Mouse (Mus musculus): ENCODE data around the gene Capn9. TPM values are rescaled to one million over a fixed set of nuclear protein-coding genes. Genes with fewer than 3 reads are reported as not detected.

The Capn9 gene
- polyA plus RNA-seq, 1 experiment from 2014 or later: not detected

GRCm38 (mm10) chr8:124556658-124557057 is 19.3 kb upstream of the Capn9 start:
- no peak overlapping the region for H3K4me2 ChIP-seq (ENCODE audit: low read depth, severe bottlenecking)
- no peak overlapping the region for H3K9ac ChIP-seq (ENCODE audit: low read length)
- H3K36me3 ChIP-seq (ENCODE audit: control insufficient read depth, insufficient read depth, low read length): peaks cover 7% of the 10 kb centered on the region; the same call in 1 of the 2 replicates
- WGBS: 91% methylated on average over 13 of the region's 13 CpGs
- H3K27me3 ChIP-seq (ENCODE audit: control insufficient read depth, insufficient read depth, low read length): no peaks in the 10 kb centered on the region
- DNase-seq (ENCODE audit: low spot score): no peak
- H3K4me1 ChIP-seq (ENCODE audit: control insufficient read depth, insufficient read depth, low read length): no peaks in the 10 kb centered on the region
- ATAC-seq (ENCODE audit: insufficient number of reproducible peaks, low FRiP score, low TSS enrichment, low read depth): no peak
- H3K9me3 ChIP-seq (ENCODE audit: control insufficient read depth, low read length): no peaks in the 10 kb centered on the region
- H3K27ac ChIP-seq (replicated peaks; ENCODE audit: low read depth, low read length): no peak overlapping the region
- no peak overlapping the region for H3K4me3 ChIP-seq (ENCODE audit: low read depth, low read length)

- no peak for DNase-seq (ENCODE audit: low spot score)
- H3K4me2 ChIP-seq (ENCODE audit: low read depth, severe bottlenecking): no peak overlapping the region
These were observed 18.4 kb upstream of the Capn9 start for GRCm38 (mm10) chr8:124557476-124557875.

DNA sequence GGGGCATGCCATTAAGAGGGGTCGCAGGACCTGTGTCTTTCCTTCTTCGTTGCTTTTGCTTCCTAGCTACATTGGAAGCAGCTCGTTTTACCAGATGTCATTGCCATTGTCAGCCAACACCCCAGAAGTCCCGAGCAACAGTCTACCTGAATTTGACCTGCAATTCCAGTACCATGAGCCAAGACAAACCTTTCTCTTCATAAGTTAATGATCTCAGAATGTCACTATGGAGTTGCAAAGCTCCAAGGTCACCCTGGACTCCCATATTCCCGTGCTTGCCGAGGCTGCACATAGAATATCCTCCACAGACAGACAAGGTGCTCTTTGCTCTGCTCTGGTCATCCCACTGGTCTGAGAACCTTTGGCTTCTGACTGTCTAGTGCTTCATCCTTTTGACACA is 8.8 kb upstream of the Capn9 start:
- H3K4me3 ChIP-seq (ENCODE audit: low read depth, low read length): no peak overlapping the region
- H3K9me3 ChIP-seq (ENCODE audit: control insufficient read depth, low read length): no peaks in the 10 kb centered on the region
- no peaks in the 10 kb centered on the region for H3K36me3 ChIP-seq (ENCODE audit: control insufficient read depth, insufficient read depth, low read length)
- H3K9ac ChIP-seq (ENCODE audit: low read length): no peak overlapping the region
- no peaks in the 10 kb centered on the region for H3K4me1 ChIP-seq (ENCODE audit: control insufficient read depth, insufficient read depth, low read length)
- no peak overlapping the region for H3K4me2 ChIP-seq (ENCODE audit: low read depth, severe bottlenecking)
- no peak overlapping the region for H3K27ac ChIP-seq (replicated peaks; ENCODE audit: low read depth, low read length)
- ATAC-seq (ENCODE audit: insufficient number of reproducible peaks, low FRiP score, low TSS enrichment, low read depth) (no peak), DNase-seq (ENCODE audit: low spot score) (no peak)
- H3K27me3 ChIP-seq (ENCODE audit: control insufficient read depth, insufficient read depth, low read length): no peaks in the 10 kb centered on the region
- WGBS: 80% methylated on average over 6 of the region's 6 CpGs

More at GRCm38 (mm10) chr8:124557476-124557875, 18.4 kb upstream of the Capn9 start:
- Histone ChIP-seq H3K4me3 (ENCODE audit: low read depth, low read length) (no peak overlapping the region), H3K9ac (ENCODE audit: low read length) (no peak overlapping the region), H3K27ac (replicated peaks; ENCODE audit: low read depth, low read length) (no peak overlapping the region), H3K36me3 (ENCODE audit: control insufficient read depth, insufficient read depth, low read length) (peaks cover 3% of the 10 kb centered on the region; the same call in 1 of the 2 replicates), H3K4me1 (ENCODE audit: control insufficient read depth, insufficient read depth, low read length) (no peaks in the 10 kb centered on the region), H3K27me3 (ENCODE audit: control insufficient read depth, insufficient read depth, low read length) (no peaks in the 10 kb centered on the region), H3K9me3 (ENCODE audit: control insufficient read depth, low read length) (no peaks in the 10 kb centered on the region)
- ATAC-seq (ENCODE audit: insufficient number of reproducible peaks, low FRiP score, low TSS enrichment, low read depth): no peak
- WGBS: 69% methylated on average over 5 of the region's 5 CpGs

GRCm38 (mm10) chr8:124567584-124567983 is 8.3 kb upstream of the Capn9 start:
- ATAC-seq (ENCODE audit: insufficient number of reproducible peaks, low FRiP score, low TSS enrichment, low read depth) (no peak), DNase-seq (ENCODE audit: low spot score) (no peak)
- H3K27me3 ChIP-seq (ENCODE audit: control insufficient read depth, insufficient read depth, low read length): no peaks in the 10 kb centered on the region
- no peak overlapping the region for H3K27ac ChIP-seq (replicated peaks; ENCODE audit: low read depth, low read length)
- H3K4me2 ChIP-seq (ENCODE audit: low read depth, severe bottlenecking): no peak overlapping the region
- WGBS: 88% methylated on average over 3 of the region's 3 CpGs
- no peaks in the 10 kb centered on the region for H3K36me3 ChIP-seq (ENCODE audit: control insufficient read depth, insufficient read depth, low read length)
- no peaks in the 10 kb centered on the region for H3K9me3 ChIP-seq (ENCODE audit: control insufficient read depth, low read length)
- no peaks in the 10 kb centered on the region for H3K4me1 ChIP-seq (ENCODE audit: control insufficient read depth, insufficient read depth, low read length)
- no peak overlapping the region for H3K4me3 ChIP-seq (ENCODE audit: low read depth, low read length)
- H3K9ac ChIP-seq (ENCODE audit: low read length): no peak overlapping the region

- Histone ChIP-seq H3K9me3 (ENCODE audit: control insufficient read depth, low read length) (no peaks in the 10 kb centered on the region), H3K27me3 (ENCODE audit: control insufficient read depth, insufficient read depth, low read length) (no peaks in the 10 kb centered on the region), H3K9ac (ENCODE audit: low read length) (no peak overlapping the region), H3K4me3 (ENCODE audit: low read depth, low read length) (no peak overlapping the region), H3K27ac (replicated peaks; ENCODE audit: low read depth, low read length) (no peak overlapping the region), H3K36me3 (ENCODE audit: control insufficient read depth, insufficient read depth, low read length) (no peaks in the 10 kb centered on the region), H3K4me2 (ENCODE audit: low read depth, severe bottlenecking) (no peak overlapping the region), H3K4me1 (ENCODE audit: control insufficient read depth, insufficient read depth, low read length) (no peaks in the 10 kb centered on the region)
- DNase-seq (ENCODE audit: low spot score): no peak
- WGBS: 79% methylated on average over 2 of the region's 2 CpGs
- ATAC-seq (ENCODE audit: insufficient number of reproducible peaks, low FRiP score, low TSS enrichment, low read depth): no peak
These were observed 6.8 kb upstream of the Capn9 start for GRCm38 (mm10) chr8:124569100-124569499.

DNA sequence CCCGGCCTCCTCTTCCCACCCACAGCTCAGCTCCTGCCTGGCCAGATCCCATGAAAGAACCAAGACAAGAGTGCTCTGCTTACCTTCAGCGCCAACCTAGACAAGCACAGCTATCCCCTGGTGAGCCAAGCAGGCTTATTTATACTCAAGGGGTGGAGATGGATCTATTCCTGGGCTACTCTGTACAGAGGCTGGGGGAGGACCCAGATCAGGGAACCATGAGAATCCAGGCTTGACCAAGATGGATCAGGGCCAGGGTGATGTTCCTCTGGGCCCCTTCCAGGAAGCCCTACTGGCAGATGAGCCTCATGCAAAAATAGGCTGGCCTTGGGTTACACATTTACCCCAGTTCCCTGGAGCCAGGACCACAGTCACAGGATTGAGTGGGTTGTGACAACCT is 6.3 kb upstream of the Capn9 start, which contains the start of gene Agt:
Gene Agt (minus strand): TSS at position 114 of the 400 bp plus-strand sequence.
- 83% methylated on average over 2 of the region's 2 CpGs for WGBS
- no peak within 1 kb of the TSS for H3K4me3 ChIP-seq (ENCODE audit: low read depth, low read length)
- no peak within 1 kb of the TSS for H3K4me2 ChIP-seq (ENCODE audit: low read depth, severe bottlenecking)
- DNase-seq (ENCODE audit: low spot score) (no peak), ATAC-seq (ENCODE audit: insufficient number of reproducible peaks, low FRiP score, low TSS enrichment, low read depth) (no peak)
- H3K9ac ChIP-seq (ENCODE audit: low read length): no peak within 1 kb of the TSS
- H3K27me3 ChIP-seq (ENCODE audit: control insufficient read depth, insufficient read depth, low read length): no peaks in the 10 kb centered on the region
- no peaks in the 10 kb centered on the region for H3K4me1 ChIP-seq (ENCODE audit: control insufficient read depth, insufficient read depth, low read length)
- no peaks in the 10 kb centered on the region for H3K36me3 ChIP-seq (ENCODE audit: control insufficient read depth, insufficient read depth, low read length)
- no peaks in the 10 kb centered on the region for H3K9me3 ChIP-seq (ENCODE audit: control insufficient read depth, low read length)
- H3K27ac ChIP-seq (replicated peaks; ENCODE audit: low read depth, low read length): no peak within 1 kb of the TSS

DNA sequence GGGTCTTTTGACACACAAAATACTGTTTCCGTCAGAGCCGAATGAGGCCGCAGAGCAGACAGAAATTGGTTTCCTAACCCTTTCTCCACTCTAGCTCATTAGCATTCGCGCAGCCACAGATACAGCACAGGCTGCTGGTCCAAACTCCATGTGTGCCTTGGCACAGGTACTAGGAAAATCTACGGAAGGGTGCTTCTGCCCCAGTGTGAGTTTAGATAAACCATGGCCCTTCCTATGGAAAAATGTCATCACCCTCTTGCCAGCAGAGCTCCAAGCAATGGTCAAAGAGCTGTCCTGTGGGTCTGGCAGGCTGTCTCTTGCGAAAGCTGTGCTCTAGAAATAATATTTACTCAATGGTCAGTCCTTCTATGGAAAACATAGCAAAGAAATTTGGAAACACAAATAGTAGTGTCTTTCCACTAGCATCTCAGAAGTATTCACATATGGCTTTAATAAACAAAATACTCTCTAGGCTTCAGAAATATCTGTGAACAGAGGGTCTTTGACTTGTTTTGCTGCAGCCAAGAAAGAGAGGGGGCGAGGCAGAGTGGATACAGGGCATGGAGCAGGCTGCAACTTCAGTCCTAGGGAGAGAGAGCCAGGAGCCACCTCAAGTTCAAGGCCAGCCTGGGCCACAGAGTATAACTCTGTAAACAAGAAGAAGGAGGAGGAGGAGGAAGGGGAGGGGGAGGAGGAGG is 4.0 kb upstream of the Capn9 start:
- no peaks in the 10 kb centered on the region for H3K4me1 ChIP-seq (ENCODE audit: control insufficient read depth, insufficient read depth, low read length)
- H3K4me2 ChIP-seq (ENCODE audit: low read depth, severe bottlenecking): no peak overlapping the region
- ATAC-seq (ENCODE audit: insufficient number of reproducible peaks, low FRiP score, low TSS enrichment, low read depth) (no peak), DNase-seq (ENCODE audit: low spot score) (no peak)
- no peak overlapping the region for H3K27ac ChIP-seq (replicated peaks; ENCODE audit: low read depth, low read length)
- no peaks in the 10 kb centered on the region for H3K36me3 ChIP-seq (ENCODE audit: control insufficient read depth, insufficient read depth, low read length)
- H3K9me3 ChIP-seq (ENCODE audit: control insufficient read depth, low read length): no peaks in the 10 kb centered on the region
- H3K4me3 ChIP-seq (ENCODE audit: low read depth, low read length): no peak overlapping the region
- WGBS: 77% methylated on average over 8 of the region's 8 CpGs
- no peak overlapping the region for H3K9ac ChIP-seq (ENCODE audit: low read length)
- no peaks in the 10 kb centered on the region for H3K27me3 ChIP-seq (ENCODE audit: control insufficient read depth, insufficient read depth, low read length)

DNA sequence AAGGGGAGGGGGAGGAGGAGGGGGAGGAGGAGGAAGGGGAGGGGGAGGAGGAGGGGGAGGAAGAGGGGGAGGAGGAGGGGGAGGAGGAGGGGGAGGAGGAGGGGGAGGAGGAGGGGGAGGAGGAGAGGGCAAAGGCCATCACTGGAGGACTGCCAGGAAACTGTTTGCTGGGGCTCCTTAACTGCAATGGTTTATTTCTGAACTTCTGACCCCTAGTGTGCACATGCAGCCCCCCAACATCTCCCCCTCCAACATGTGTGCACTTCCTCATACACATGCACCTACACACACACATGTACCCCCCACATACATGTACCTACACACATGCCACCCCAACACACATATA is 3.5 kb upstream of the Capn9 start:
- ATAC-seq (ENCODE audit: insufficient number of reproducible peaks, low FRiP score, low TSS enrichment, low read depth): no peak
- Histone ChIP-seq H3K4me2 (ENCODE audit: low read depth, severe bottlenecking) (no peak overlapping the region), H3K27ac (replicated peaks; ENCODE audit: low read depth, low read length) (no peak overlapping the region), H3K9me3 (ENCODE audit: control insufficient read depth, low read length) (no peaks in the 10 kb centered on the region), H3K4me3 (ENCODE audit: low read depth, low read length) (no peak overlapping the region), H3K27me3 (ENCODE audit: control insufficient read depth, insufficient read depth, low read length) (no peaks in the 10 kb centered on the region), H3K4me1 (ENCODE audit: control insufficient read depth, insufficient read depth, low read length) (no peaks in the 10 kb centered on the region), H3K9ac (ENCODE audit: low read length) (no peak overlapping the region), H3K36me3 (ENCODE audit: control insufficient read depth, insufficient read depth, low read length) (no peaks in the 10 kb centered on the region)
- DNase-seq (ENCODE audit: low spot score): no peak

Data from limb, embryonic 11.5 days (tissue).